In the genomic region with DNA sequence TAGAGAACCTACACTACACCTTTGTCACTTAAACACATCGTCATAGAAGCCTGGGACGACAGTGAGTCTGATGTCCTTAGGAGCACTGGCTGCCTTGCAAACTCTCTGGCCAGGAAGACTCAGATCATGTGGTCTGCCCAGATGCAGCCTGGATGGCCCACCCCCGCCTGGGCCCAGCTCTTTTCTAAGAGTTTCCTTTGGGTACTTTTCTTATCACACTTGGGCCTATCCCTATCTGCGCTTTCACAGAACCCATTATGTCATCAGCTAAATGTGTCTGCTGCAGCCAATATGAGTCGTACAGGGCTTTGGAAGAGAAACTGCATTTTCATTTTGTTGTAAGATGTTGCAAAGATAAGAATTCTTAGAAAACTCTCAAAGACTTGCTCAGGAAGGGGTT, we compare ENCODE assay signal across 18 mouse cellular contexts. TPM values are rescaled to one million over a fixed set of nuclear protein-coding genes. Genes with fewer than 3 reads are reported as not detected.
DNase-seq lines count a peak whose midpoint lies in the region; ATAC-seq lines count a peak whose summit lies in the region.
"Had no signal": no experiment of that assay in that cellular context is flagged by ENCODE, and none has a peak within 500 bp of the region (broad histone marks: within the 10 kb centered on the region; RNA-seq: fewer than 3 reads in every experiment).

No protein-coding gene starts in this region.

- no peaks in the 10 kb centered on the region for H3K9me3 ChIP-seq in heart, embryonic 10.5 days

- H3K4me1 ChIP-seq in heart, embryonic 10.5 days = peaks cover 29% of the 10 kb centered on the region

- 13% methylated on average over 5 of the region's 5 CpGs for WGBS in heart, embryonic 10.5 days

- ATAC-seq in frontal cortex, adult (ENCODE audit: low TSS enrichment) = peak; percentile 31; the same call in 1 of the 2 replicates
- peak; percentile 53 to 71 for ATAC-seq in hematopoietic stem cell, adult 5-6 weeks (replicated peaks in 1 of 2; ENCODE audit: insufficient read depth in 1 of 2, low FRiP score in 2 of 2, low TSS enrichment in 1 of 2, low read depth in 1 of 2, poor library complexity in 2 of 2, severe bottlenecking in 2 of 2)
- ATAC-seq in megakaryocyte progenitor cell, adult 5-6 weeks (replicated peaks; ENCODE audit: poor library complexity) = peak; percentile 78
- ATAC-seq: hindbrain, embryonic 16.5 days; Patski had no signal

- no peak overlapping the region for H3K4me3 ChIP-seq in heart, embryonic 10.5 days
- H3K4me3 ChIP-seq: left cerebral cortex, adult 2 months had no signal

- no peaks in the 10 kb centered on the region for H3K27me3 ChIP-seq in heart, embryonic 10.5 days (ENCODE audit: insufficient read depth, poor library complexity, severe bottlenecking)
- H3K27me3 ChIP-seq: Patski had no signal

- peaks cover 42% of the 10 kb centered on the region for H3K36me3 ChIP-seq in heart, embryonic 10.5 days

- H3K27ac ChIP-seq in heart, embryonic 10.5 days = peak overlapping the region; percentile 70; the same call in 1 of the 2 replicates
- H3K27ac ChIP-seq: left cerebral cortex, adult 2 months had no signal

- no peak for DNase-seq in frontal cortex, postnatal 25 days (ENCODE audit: low spot score in 2 of 2)
- peak; percentile 93 for DNase-seq in heart, embryonic 10.5 days (ENCODE audit: low spot score)
- DNase-seq in left cerebral cortex, adult 8-10 months (ENCODE audit: low spot score in 2 of 2) = no peak
- DNase-seq in frontal cortex, postnatal 14 days (ENCODE audit: low spot score in 2 of 2) = no peak
- no peak for DNase-seq in urinary bladder, adult 2 months (ENCODE audit: low spot score)
- DNase-seq: adrenal gland, postnatal 10 days; cerebellum, adult 18-20 months; gastrocnemius, postnatal 10 days; kidney, postnatal 14 days; lung, adult 2 months; thymus, adult 2 months had no signal

RNA-seq across cellular contexts. Expression of gene Il13, which starts 20.5 kb away (rescaled TPM):
- not detected in 2 replicates for polyA plus RNA-seq in heart, embryonic 10.5 days (2016; fragmentation: Nextera tagmentation; extraction: Ambion mirVana)
- total RNA-seq in hematopoietic stem cell, adult 5-6 weeks (2017) = not detected in 2 replicates
- not detected in 2 replicates for total RNA-seq in megakaryocyte progenitor cell, adult 5-6 weeks (2015)
- not detected in 2 replicates for total RNA-seq in megakaryocyte progenitor cell, adult 5-6 weeks (2017)
- total RNA-seq in left cerebral cortex, adult 8-10 months (2022) = not detected
- polyA plus RNA-seq in urinary bladder, adult 2 months (2012; rRNA removed) = not detected in 2 replicates
- total RNA-seq: adrenal gland, postnatal 10 days; gastrocnemius, postnatal 10 days; left cerebral cortex, adult 2 months had no signal
- polyA plus RNA-seq: hindbrain, embryonic 16.5 days; lung, adult 2 months; Patski had no signal

RNA-seq across cellular contexts. Expression of gene Il4, which starts 36.6 kb away (rescaled TPM):
- polyA plus RNA-seq in heart, embryonic 10.5 days (2016; fragmentation: Nextera tagmentation; extraction: Ambion mirVana) = 0.39 and 0.72 TPM in 2 replicates
- 2.9 TPM in 1 of 2 replicates, not detected in the other for total RNA-seq in hematopoietic stem cell, adult 5-6 weeks (2017)
- not detected in 2 replicates for total RNA-seq in megakaryocyte progenitor cell, adult 5-6 weeks (2015)
- total RNA-seq in megakaryocyte progenitor cell, adult 5-6 weeks (2017) = not detected in 2 replicates
- total RNA-seq in left cerebral cortex, adult 8-10 months (2022) = under 1 TPM in 1 of 4 experiments, not detected in 3; 0.67 TPM
- 0.19 and 0.37 TPM in 2 replicates for polyA plus RNA-seq in urinary bladder, adult 2 months (2012; rRNA removed)
- total RNA-seq: adrenal gland, postnatal 10 days; gastrocnemius, postnatal 10 days; left cerebral cortex, adult 2 months had no signal
- polyA plus RNA-seq: lung, adult 2 months; small intestine, adult 2 months had no signal

RNA-seq across cellular contexts. Expression of gene Rad50, which starts 52.1 kb away (rescaled TPM):
- 22.0 and 26.5 TPM in 2 replicates for polyA plus RNA-seq in heart, embryonic 10.5 days (2016; fragmentation: Nextera tagmentation; extraction: Ambion mirVana)
- 86.1 and 112 TPM in 2 replicates for total RNA-seq in hematopoietic stem cell, adult 5-6 weeks (2017)
- 49.3 and 57.7 TPM in 2 replicates for total RNA-seq in megakaryocyte progenitor cell, adult 5-6 weeks (2015)
- 66.5 and 79.1 TPM in 2 replicates for total RNA-seq in megakaryocyte progenitor cell, adult 5-6 weeks (2017)
- total RNA-seq in left cerebral cortex, adult 8-10 months (2022) = 10 to 100 TPM in 3 of 4 experiments, 1 to 10 TPM in 1; 9.9 to 12.1 (median 11.8) TPM
- polyA plus RNA-seq in urinary bladder, adult 2 months (2012; rRNA removed) = 10.2 and 13.9 TPM in 2 replicates
